Mouse (Mus musculus) forelimb bud, embryonic 11.5 days (tissue): ENCODE measurements around the gene Uchl5.

Source experiments
- DNase-seq: peaks from one replicate; pipeline ENCODE4 v3.0.0-alpha.2; 2012; ENCODE audit warnings: low read depth, low spot score

Gene Uchl5

DNA sequence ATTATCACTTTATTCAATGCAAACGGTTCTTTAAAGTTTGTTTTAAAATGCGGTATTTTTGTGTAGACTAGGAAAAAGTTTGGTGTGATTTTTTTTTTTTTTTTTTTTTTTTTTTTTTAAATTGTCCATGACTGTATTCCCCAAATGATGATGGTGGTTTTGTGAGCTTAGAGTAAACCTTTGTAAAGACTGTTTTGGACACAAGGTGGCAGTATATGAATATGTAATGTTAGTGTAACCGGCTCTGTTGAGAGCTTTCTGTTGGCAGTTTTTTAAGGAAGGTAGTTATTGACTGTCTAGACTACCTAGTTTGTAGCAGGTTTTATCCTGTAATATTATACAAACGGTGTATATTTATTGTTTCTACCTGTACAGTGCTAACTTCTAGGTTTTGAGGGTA is 26.5 kb downstream of the Uchl5 start:
- DNase-seq: peak; percentile 77

- DNase-seq: no peak
These were observed 32.0 kb downstream of the Uchl5 start for GRCm38 (mm10) chr1:143809062-143809461.

- DNase-seq: peak; percentile 71
These were observed 36.7 kb downstream of the Uchl5 start for GRCm38 (mm10) chr1:143813676-143814360.

DNA sequence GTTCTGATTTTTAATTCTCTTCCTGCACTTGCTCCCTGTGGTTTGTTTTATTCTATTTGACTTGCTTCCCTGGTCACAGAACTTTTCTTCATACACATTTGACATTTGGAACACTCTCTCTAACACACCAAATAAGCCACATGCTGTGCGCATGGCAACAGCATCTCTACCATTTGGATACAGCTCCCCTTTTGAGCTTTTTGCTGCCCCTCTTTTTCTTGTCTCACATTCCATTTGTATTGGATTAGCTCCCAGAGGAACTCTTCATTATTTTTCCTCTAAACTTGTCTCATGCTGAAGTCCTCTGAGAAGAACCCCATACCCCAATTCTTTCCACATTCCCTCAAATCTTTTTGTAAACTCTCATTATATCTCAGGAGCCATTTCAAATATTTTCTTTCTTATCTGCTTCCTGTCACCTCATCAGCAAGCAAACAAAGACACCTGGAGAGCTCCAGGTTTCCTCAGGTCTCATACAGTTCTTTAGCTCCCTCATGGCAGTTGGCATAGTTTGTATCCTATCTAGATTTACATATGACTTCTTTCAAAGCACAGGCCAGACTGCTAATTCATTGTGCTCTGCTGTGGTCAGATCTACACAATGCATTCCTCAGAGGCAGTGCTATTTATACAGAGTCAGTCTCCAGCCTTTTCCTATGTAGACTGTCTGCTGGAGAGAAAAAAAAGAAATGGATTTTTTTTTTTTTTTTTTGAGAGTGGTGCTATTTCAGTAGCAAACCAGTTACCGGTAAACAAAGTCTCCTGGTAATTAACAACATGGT is 43.2 kb downstream of the Uchl5 start:
- DNase-seq: no peak

DNA sequence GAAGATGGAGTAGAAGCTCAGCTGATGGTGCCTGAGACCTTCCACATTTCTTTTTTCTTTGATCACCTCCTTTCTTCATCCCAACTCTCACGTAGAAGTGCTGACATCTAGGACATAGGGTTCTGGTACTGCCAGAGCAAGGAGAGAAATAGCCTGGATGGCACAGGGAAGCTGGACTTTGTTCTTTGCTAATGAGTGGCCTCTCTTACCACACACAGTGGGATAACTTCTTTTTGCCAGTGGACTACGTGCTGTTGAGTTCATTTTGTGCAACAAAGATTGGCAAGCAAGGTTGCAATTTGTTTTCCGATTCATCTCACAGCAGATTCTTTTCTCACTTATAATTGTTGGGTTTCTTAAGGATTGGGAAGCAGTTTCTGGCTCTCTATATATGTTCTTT is 45.6 kb downstream of the Uchl5 start:
- no peak for DNase-seq

DNA sequence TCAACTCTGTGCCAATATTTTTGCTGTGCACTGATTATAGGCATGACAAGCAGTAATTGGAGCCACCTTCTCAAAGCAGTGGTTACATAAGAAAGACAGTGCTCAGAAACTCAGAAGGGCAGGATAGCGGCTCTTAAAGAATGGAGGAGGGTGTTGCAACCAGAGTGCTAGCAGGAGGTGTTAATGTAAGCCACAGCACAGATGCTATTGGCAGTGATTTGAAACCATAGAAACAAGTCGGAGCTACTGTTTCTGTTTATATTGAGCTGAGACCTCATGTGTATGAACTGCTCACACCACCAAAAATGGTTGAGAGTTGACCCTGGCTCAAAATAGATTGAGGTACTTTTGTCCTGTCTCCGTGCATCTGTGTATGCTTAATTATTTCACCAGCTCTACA is 53.6 kb downstream of the Uchl5 start:
- no peak for DNase-seq

- no peak for DNase-seq
These were observed 59.5 kb downstream of the Uchl5 start for GRCm38 (mm10) chr1:143836363-143837182.

DNA sequence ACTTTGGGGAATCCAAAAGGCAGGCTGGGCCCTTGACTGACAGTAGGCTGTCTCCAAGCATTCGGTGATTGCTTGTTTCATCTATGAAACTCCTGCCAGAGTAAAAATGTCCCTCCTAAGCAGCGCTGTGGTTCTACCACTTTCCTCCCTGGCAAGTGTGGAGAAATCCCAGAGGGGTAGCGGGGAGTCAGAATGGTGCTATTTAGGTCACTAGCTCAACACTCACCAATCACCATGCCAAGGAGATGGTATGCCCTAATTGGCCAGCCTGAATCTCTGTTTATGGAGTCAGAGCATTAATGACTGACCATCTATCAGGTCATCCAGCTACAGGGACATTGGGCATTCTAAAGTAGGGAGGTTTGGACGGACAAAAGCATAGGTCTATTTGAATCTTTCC is 60.6 kb downstream of the Uchl5 start:
- no peak for DNase-seq

GRCm38 (mm10) chr1:143838896-143839410 is 61.9 kb downstream of the Uchl5 start:
- no peak for DNase-seq

GRCm38 (mm10) chr1:143852329-143852728 is 75.3 kb downstream of the Uchl5 start:
- no peak for DNase-seq

GRCm38 (mm10) chr1:143852779-143853358 is 75.8 kb downstream of the Uchl5 start:
- DNase-seq: no peak

DNA sequence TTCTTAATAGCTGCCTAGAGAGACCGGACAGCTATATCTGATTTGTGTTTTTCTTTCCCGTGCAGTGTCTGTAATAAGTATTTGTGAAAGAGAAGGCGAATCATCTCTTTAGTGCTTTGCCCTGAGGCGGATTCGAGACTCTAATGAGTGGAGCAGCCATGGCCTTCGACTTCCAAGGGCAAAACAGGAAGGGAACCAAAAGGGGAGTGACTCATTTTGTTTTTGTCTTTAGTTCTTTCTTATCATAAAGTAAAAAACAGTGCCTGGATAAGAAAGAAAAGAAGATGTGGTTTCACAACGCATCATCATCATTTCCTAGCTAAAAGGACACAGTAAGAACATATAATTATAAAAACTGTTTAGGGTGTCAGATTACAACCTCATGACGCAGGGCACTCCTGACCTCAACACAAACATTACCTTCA is 76.6 kb downstream of the Uchl5 start:
- no peak for DNase-seq

DNA sequence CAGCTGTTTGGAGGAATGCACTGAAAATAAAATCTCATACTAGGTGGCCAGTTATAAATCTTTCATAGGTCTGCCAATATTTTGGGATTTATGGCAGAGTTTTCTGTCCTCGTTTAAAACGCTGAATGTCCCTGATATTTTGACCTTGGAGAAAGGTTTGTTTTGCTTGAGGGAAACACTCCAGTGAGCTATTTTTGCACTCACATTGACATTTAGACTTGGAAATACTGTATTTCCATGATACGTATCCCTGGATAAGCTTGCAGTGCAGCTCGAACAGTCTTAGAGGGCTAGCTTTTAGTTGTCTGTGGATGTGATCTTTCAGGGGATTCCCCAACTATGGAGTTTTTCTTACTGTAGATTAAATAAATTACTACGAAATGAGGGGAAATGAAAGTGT is 78.6 kb downstream of the Uchl5 start:
- DNase-seq: no peak
